Mouse (Mus musculus) neural tube, embryonic 12.5 days (tissue): Measurements from ENCODE around the gene Nup205. TPM values are rescaled to one million over a fixed set of nuclear protein-coding genes. Genes with fewer than 3 reads are reported as not detected.

Experiments
- ATAC-seq: fragments of 200-750 bp; cut with Nextera tagmentation; 2 replicates; pipeline ENCODE4 v1.8.0; 2017; ENCODE audit warnings: low read depth, mild to moderate bottlenecking, moderate TSS enrichment, moderate library complexity; ENCODE audit not compliant: low FRiP score
- H3K27ac ChIP-seq: fragments of 300-500 bp; sonication (generic); 2 replicates; pipeline ENCODE4 v1.5.1; 2016
- H3K27me3 ChIP-seq: fragments of 300-500 bp; sonication (generic); replicated peaks from 2 replicates; pipeline ENCODE4 v1.6.1; 2016; ENCODE audit warnings: mild to moderate bottlenecking
- H3K36me3 ChIP-seq: fragments of 300-500 bp; sonication (generic); 2 replicates; pipeline ENCODE4 v1.6.1; 2016; ENCODE audit warnings: mild to moderate bottlenecking
- H3K4me1 ChIP-seq: fragments of 300-500 bp; sonication (generic); 2 replicates; pipeline ENCODE4 v1.6.1; 2016
- H3K4me2 ChIP-seq: fragments of 300-500 bp; sonication (generic); replicated peaks from 2 replicates; pipeline ENCODE4 v1.6.1; 2016; ENCODE audit warnings: mild to moderate bottlenecking
- H3K4me3 ChIP-seq: fragments of 300-500 bp; sonication (generic); 2 replicates; pipeline ENCODE4 v1.5.1; 2016
- H3K9ac ChIP-seq: fragments of 300-500 bp; sonication (generic); 2 replicates; pipeline ENCODE4 v1.6.1; 2016; ENCODE audit warnings: mild to moderate bottlenecking
- H3K9me3 ChIP-seq: fragments of 300-500 bp; sonication (generic); 2 replicates; pipeline ENCODE4 v1.6.1; 2016; ENCODE audit warnings: mild to moderate bottlenecking
- whole genome bisulfite sequencing: fragments of 180-500 bp; shearing (Covaris S2); methylation state at CpG from one replicate; pipeline ENCODE4 v1.1.7; 2016; 5-methylcytosine and 5-hydroxymethylcytosine counted together
- polyA plus RNA-seq: library from polyadenylated mRNA; unstranded; fragments of >200 nt; fragmentation: Nextera tagmentation; extraction: Ambion mirVana; gene quantifications from 2 replicates; pipeline ENCODE4 v1.2.1, GENCODE M21; 2016

The Nup205 gene
- polyA plus RNA-seq, 1 experiment from 2014 or later, result 37.0 TPM

- Histone ChIP-seq H3K27ac (no peak overlapping the region), H3K9me3 (0 out of 2 replicates have a peak, but pooled peaks cover 3% of the 10 kb centered on the region), H3K4me3 (no peak overlapping the region), H3K9ac (no peak overlapping the region), H3K27me3 (no peaks in the 10 kb centered on the region), H3K4me2 (no peak overlapping the region), H3K4me1 (no peaks in the 10 kb centered on the region), H3K36me3 (no peaks in the 10 kb centered on the region)
- 85% methylated on average over 13 of the region's 13 CpGs for WGBS
- no peak for ATAC-seq
Measured at GRCm38 (mm10) chr6:35269643-35270042, 92.4 kb downstream of the Nup205 start.

- H3K4me2 ChIP-seq, result no peak overlapping the region
- H3K27me3 ChIP-seq, result no peaks in the 10 kb centered on the region
- 88% methylated on average over 12 of the region's 12 CpGs for WGBS
- ATAC-seq, result no peak
- no peak overlapping the region for H3K9ac ChIP-seq
- no peaks in the 10 kb centered on the region for H3K36me3 ChIP-seq
- H3K4me3 ChIP-seq, result no peak overlapping the region
- no peak overlapping the region for H3K27ac ChIP-seq
- H3K9me3 ChIP-seq, result 0 out of 2 replicates have a peak, but pooled peaks cover 3% of the 10 kb centered on the region
- no peaks in the 10 kb centered on the region for H3K4me1 ChIP-seq
Measured at GRCm38 (mm10) chr6:35271094-35271855, 94.1 kb downstream of the Nup205 start.

- no peak overlapping the region for H3K27ac ChIP-seq
- no peak overlapping the region for H3K4me3 ChIP-seq
- no peak for ATAC-seq
- H3K4me2 ChIP-seq, result no peak overlapping the region
- WGBS, result 77% methylated on average over 20 of the region's 20 CpGs
- no peaks in the 10 kb centered on the region for H3K4me1 ChIP-seq
- no peak overlapping the region for H3K9ac ChIP-seq
- no peaks in the 10 kb centered on the region for H3K36me3 ChIP-seq
- 0 out of 2 replicates have a peak, but pooled peaks cover 3% of the 10 kb centered on the region for H3K9me3 ChIP-seq
- no peaks in the 10 kb centered on the region for H3K27me3 ChIP-seq
Measured at GRCm38 (mm10) chr6:35271868-35272765, 94.9 kb downstream of the Nup205 start.

GRCm38 (mm10) chr6:35273391-35274082 is 96.3 kb downstream of the Nup205 start:
- Histone ChIP-seq H3K9me3 (0 out of 2 replicates have a peak, but pooled peaks cover 3% of the 10 kb centered on the region), H3K4me3 (no peak overlapping the region), H3K27ac (no peak overlapping the region), H3K36me3 (no peaks in the 10 kb centered on the region), H3K4me2 (no peak overlapping the region), H3K27me3 (no peaks in the 10 kb centered on the region), H3K9ac (no peak overlapping the region), H3K4me1 (no peaks in the 10 kb centered on the region)
- no peak for ATAC-seq
- WGBS, result 81% methylated on average over 11 of the region's 11 CpGs

GRCm38 (mm10) chr6:35277903-35278587 is 100.8 kb downstream of the Nup205 start:
- Histone ChIP-seq H3K9me3 (no peaks in the 10 kb centered on the region), H3K36me3 (no peaks in the 10 kb centered on the region), H3K27me3 (no peaks in the 10 kb centered on the region), H3K4me1 (no peaks in the 10 kb centered on the region), H3K4me3 (no peak overlapping the region), H3K27ac (no peak overlapping the region), H3K4me2 (no peak overlapping the region), H3K9ac (no peak overlapping the region)
- WGBS, result 66% methylated on average over 10 of the region's 10 CpGs
- ATAC-seq, result no peak

GRCm38 (mm10) chr6:35279306-35279705 is 102.1 kb downstream of the Nup205 start:
- Histone ChIP-seq H3K4me3 (no peak overlapping the region), H3K9ac (no peak overlapping the region), H3K27me3 (no peaks in the 10 kb centered on the region), H3K9me3 (no peaks in the 10 kb centered on the region), H3K36me3 (no peaks in the 10 kb centered on the region), H3K4me2 (no peak overlapping the region), H3K4me1 (no peaks in the 10 kb centered on the region), H3K27ac (no peak overlapping the region)
- WGBS, result 84% methylated on average over 10 of the region's 10 CpGs
- no peak for ATAC-seq

GRCm38 (mm10) chr6:35288114-35288761 is 111.0 kb downstream of the Nup205 start:
- Histone ChIP-seq H3K27me3 (no peaks in the 10 kb centered on the region), H3K9ac (no peak overlapping the region), H3K4me2 (no peak overlapping the region), H3K4me3 (no peak overlapping the region), H3K27ac (no peak overlapping the region), H3K36me3 (no peaks in the 10 kb centered on the region), H3K9me3 (no peaks in the 10 kb centered on the region), H3K4me1 (peaks cover 12% of the 10 kb centered on the region; the same call in 1 of the 2 replicates)
- no peak for ATAC-seq
- 83% methylated on average over 11 of the region's 11 CpGs for WGBS

- Histone ChIP-seq H3K4me3 (no peak overlapping the region), H3K36me3 (no peaks in the 10 kb centered on the region), H3K9ac (no peak overlapping the region), H3K9me3 (no peaks in the 10 kb centered on the region), H3K4me1 (peaks cover 12% of the 10 kb centered on the region; the same call in 1 of the 2 replicates), H3K4me2 (no peak overlapping the region), H3K27ac (no peak overlapping the region), H3K27me3 (no peaks in the 10 kb centered on the region)
- 28% methylated on average over 7 of the region's 7 CpGs for WGBS
- no peak for ATAC-seq
Measured at GRCm38 (mm10) chr6:35288920-35289319, 111.7 kb downstream of the Nup205 start.

GRCm38 (mm10) chr6:35289676-35290075 is 112.5 kb downstream of the Nup205 start:
- no peaks in the 10 kb centered on the region for H3K27me3 ChIP-seq
- H3K4me3 ChIP-seq, result no peak overlapping the region
- no peaks in the 10 kb centered on the region for H3K9me3 ChIP-seq
- WGBS, result 92% methylated on average over 8 of the region's 8 CpGs
- no peak for ATAC-seq
- H3K27ac ChIP-seq, result no peak overlapping the region
- H3K4me2 ChIP-seq, result no peak overlapping the region
- H3K9ac ChIP-seq, result no peak overlapping the region
- H3K36me3 ChIP-seq, result no peaks in the 10 kb centered on the region
- peaks cover 12% of the 10 kb centered on the region; the same call in 1 of the 2 replicates for H3K4me1 ChIP-seq

GRCm38 (mm10) chr6:35294964-35295363 is 117.7 kb downstream of the Nup205 start:
- Histone ChIP-seq H3K27ac (no peak overlapping the region), H3K27me3 (no peaks in the 10 kb centered on the region), H3K4me1 (no peaks in the 10 kb centered on the region), H3K9me3 (no peaks in the 10 kb centered on the region), H3K36me3 (no peaks in the 10 kb centered on the region), H3K4me3 (no peak overlapping the region), H3K9ac (no peak overlapping the region), H3K4me2 (no peak overlapping the region)
- ATAC-seq, result no peak
- WGBS, result 79% methylated on average over 2 of the region's 2 CpGs

GRCm38 (mm10) chr6:35297001-35297400 is 119.8 kb downstream of the Nup205 start:
- Histone ChIP-seq H3K4me2 (no peak overlapping the region), H3K9me3 (no peaks in the 10 kb centered on the region), H3K27me3 (no peaks in the 10 kb centered on the region), H3K27ac (no peak overlapping the region), H3K9ac (no peak overlapping the region), H3K36me3 (no peaks in the 10 kb centered on the region), H3K4me1 (no peaks in the 10 kb centered on the region), H3K4me3 (no peak overlapping the region)
- WGBS, result 43% methylated on average over 2 of the region's 2 CpGs
- no peak for ATAC-seq
